Mouse (Mus musculus): Measurements from ENCODE around the gene Isoc2b. TPM values are rescaled to one million over a fixed set of nuclear protein-coding genes. Genes with fewer than 3 reads are reported as not detected.
"Not testable (repeated sequence)": the region's sequence is repeated elsewhere in the genome, so short reads cannot be mapped to it uniquely, and the experiment has no call there.

Isoc2b gene
- polyA plus RNA-seq, 1 experiment from 2014 or later: 3.7 TPM

DNA sequence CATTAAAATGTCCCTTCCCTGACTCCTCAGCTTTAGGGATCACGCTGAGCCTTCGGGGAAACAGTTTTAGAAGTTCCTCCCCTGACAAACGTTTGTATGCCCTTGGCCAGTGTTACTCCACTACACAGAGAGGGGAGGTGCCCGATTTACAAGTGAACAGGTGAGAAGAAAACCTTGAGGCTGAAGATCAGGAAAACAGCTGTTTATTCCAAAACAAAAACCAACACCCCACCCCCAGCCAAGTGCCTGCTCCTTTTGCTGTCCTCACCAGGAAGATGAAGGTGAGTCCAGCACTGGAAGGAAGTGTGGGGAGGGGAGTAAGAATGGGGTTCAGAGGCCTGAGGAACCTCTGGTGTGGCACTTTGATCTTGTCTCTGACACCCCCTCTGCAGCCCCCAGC lies 44.7 kb downstream of the Isoc2b start:
- no peaks in the 10 kb centered on the region for H3K36me3 ChIP-seq (replicated peaks)

DNA sequence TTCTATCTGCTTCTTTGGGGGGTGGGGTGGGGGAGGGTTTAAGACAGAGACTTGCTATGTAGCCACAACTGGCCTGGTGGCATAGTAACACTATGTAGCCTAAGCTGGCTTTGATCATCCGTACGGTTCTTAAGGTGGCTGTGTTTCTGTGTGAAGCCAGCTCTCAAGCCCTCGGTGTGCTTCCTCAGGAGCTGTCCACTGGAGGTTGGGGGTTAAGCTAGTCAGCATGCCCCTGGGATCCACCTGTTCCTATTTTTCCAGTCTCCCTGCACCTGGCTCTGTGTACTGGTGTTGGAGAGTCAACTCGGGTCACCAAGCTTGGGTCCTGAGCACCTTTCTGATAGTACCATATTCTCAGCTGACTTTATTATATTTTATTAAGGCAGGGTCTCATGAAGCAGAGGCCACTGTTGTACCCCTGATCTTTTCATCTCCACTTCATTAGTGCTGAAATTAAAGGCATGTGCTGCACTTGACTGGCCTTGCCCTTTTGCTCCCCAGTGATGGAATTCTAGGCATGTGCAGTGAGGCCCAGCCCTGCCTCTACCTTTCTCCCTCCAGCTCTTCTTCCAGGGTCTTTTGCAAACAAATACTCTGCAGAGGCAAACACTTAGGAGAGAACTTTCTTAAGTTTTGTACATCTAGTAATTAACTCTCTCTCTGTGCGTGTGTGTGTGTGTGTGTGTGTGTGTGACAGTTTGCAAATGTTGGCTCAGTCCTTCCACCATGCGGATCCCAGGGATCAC lies 47.7 kb downstream of the Isoc2b start:
- H3K36me3 ChIP-seq (replicated peaks): no peaks in the 10 kb centered on the region
- 61% methylated on average over 6 of the region's 6 CpGs for WGBS (ENCODE audit: insufficient replicate concordance)
- no peaks in the 10 kb centered on the region for H3K9me3 ChIP-seq (replicated peaks)
- no peaks in the 10 kb centered on the region for H3K4me1 ChIP-seq (replicated peaks)
- H3K27me3 ChIP-seq: peaks cover 5% of the 10 kb centered on the region; the same call in 1 of the 2 replicates
- no peak overlapping the region for H3K9ac ChIP-seq
- no peak for ATAC-seq (ENCODE audit: insufficient read depth)
- no peak overlapping the region for H3K4me3 ChIP-seq (replicated peaks)
- no peak overlapping the region for H3K27ac ChIP-seq (replicated peaks)
- H3K4me2 ChIP-seq: no peak overlapping the region

More for the DNA sequence above, 44.7 kb downstream of the Isoc2b start:
- Histone ChIP-seq H3K4me2 (no peak overlapping the region), H3K27ac (replicated peaks) (no peak overlapping the region), H3K9me3 (replicated peaks) (no peaks in the 10 kb centered on the region), H3K4me1 (replicated peaks) (no peaks in the 10 kb centered on the region), H3K9ac (no peak overlapping the region), H3K4me3 (replicated peaks) (no peak overlapping the region), H3K27me3 (peaks cover 11% of the 10 kb centered on the region)
- WGBS (ENCODE audit: insufficient replicate concordance): 22% methylated on average over 4 of the region's 4 CpGs
- no peak for ATAC-seq (ENCODE audit: insufficient read depth)

DNA sequence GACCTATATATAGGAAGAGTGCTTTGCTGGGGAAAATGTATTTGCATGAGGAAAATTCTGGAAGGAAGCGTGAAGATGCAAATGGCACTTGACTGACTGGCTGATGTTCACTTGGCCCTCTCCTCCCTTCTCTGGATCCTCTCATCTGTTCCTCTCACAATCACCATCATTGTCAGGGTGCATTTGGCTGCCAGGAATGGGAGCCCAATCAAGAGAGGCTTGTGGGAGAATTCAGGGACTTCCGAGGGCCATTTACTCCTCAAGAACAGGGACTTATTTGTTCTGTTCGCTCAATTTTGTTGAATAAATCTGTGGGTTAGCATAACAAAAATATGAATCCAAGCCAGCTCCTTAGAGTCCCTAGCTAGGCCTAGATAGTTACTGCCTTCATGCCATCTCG lies 48.4 kb downstream of the Isoc2b start:
- Histone ChIP-seq H3K9me3 (replicated peaks) (no peaks in the 10 kb centered on the region), H3K27me3 (peaks cover 5% of the 10 kb centered on the region; the same call in 1 of the 2 replicates), H3K9ac (no peak overlapping the region), H3K4me2 (no peak overlapping the region), H3K4me1 (replicated peaks) (no peaks in the 10 kb centered on the region), H3K27ac (replicated peaks) (no peak overlapping the region), H3K4me3 (replicated peaks) (no peak overlapping the region), H3K36me3 (replicated peaks) (no peaks in the 10 kb centered on the region)
- no peak for ATAC-seq (ENCODE audit: insufficient read depth)
- 61% methylated on average over 4 of the region's 4 CpGs for WGBS (ENCODE audit: insufficient replicate concordance)

DNA sequence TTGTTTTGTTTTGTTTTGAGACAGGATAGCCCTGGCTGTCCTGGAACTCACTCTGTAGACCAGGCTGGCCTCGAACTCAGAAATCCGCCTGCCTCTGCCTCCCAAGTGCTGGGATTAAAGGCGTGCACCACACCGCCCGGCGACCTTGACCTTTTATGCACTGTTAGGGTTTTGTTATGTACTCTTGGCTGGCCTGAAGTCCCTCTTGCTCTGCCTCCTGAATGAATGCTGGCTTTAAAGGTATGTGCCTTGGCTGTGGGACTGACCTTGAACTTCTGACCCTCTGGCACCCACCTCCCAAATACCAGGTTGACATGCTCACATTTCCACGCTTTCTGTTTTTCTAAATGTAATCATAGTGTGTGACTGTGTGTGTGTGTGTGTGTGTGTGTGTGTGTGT lies 49.1 kb downstream of the Isoc2b start:
- not testable (repeated sequence) for H3K4me2 ChIP-seq; H3K36me3 ChIP-seq (replicated peaks); H3K27ac ChIP-seq (replicated peaks); H3K4me3 ChIP-seq (replicated peaks); ATAC-seq (ENCODE audit: insufficient read depth); H3K9me3 ChIP-seq (replicated peaks); H3K9ac ChIP-seq; H3K4me1 ChIP-seq (replicated peaks); H3K27me3 ChIP-seq
- WGBS (ENCODE audit: insufficient replicate concordance): 60% methylated on average over 7 of the region's 7 CpGs

DNA sequence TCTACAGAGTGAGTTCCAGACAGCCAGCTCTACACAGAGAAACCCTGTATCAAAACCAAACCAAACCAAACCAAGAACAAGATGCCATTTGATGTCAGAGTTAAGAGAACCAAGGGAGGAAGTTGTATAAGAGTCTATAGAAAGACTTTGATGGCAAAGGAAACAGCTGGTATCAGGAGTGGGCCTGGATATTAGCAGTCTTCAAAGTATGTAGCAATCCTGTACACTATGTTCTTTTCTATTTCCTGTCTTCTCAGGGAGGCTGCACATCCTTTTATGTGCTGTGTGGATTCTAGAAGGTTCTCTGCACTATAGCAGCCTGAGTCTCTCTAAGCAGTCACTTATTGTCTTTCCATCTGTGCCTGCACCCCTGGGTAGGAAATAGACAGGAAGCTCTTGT lies 53.5 kb downstream of the Isoc2b start:
- ATAC-seq (ENCODE audit: insufficient read depth): no peak
- Histone ChIP-seq H3K27me3 (0 out of 2 replicates have a peak, but pooled peaks cover 5% of the 10 kb centered on the region), H3K4me3 (replicated peaks) (no peak overlapping the region)

DNA sequence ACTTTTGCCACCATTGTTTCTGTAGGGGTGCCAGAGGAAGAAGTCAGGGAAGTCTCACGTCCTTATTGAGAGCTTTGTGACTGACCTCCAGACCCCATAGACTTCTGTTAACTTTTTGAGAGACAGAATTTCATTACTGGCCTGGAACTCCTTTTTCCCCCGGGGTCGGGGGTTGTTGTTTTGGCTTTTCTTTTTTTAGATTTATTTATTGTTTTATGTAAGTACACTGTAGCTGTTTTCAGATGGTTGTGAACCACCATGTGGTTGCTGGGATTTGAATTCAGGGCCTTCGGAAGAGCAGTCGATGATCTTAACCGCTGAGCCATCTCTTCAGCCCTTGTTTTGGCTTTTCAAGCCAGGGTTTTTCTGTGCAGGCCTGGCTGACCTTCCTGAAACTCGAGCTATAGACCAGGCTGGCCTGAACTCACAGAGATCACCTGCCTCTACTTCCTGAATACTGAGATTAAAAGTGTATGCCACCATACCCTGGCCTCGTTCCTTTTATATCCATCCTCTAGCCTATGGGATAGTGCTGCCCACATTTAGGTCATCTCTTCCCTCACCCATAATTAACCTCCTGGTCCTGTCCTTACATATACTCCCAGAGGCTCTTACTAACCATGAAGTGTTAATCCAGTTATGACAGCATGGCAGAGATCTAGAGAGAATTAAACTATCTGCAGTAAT lies 56.8 kb downstream of the Isoc2b start:
- H3K27ac ChIP-seq (replicated peaks): peak overlapping the region; percentile 95
- H3K9ac ChIP-seq: peak overlapping the region; percentile 66
- peak overlapping the region; percentile 98 for H3K4me3 ChIP-seq (replicated peaks)
- no peaks in the 10 kb centered on the region for H3K27me3 ChIP-seq
- H3K36me3 ChIP-seq (replicated peaks): peaks cover 31% of the 10 kb centered on the region
- H3K4me1 ChIP-seq (replicated peaks): peaks cover 35% of the 10 kb centered on the region
- H3K9me3 ChIP-seq (replicated peaks): no peaks in the 10 kb centered on the region
- peak overlapping the region; percentile 88 for H3K4me2 ChIP-seq
- 14% methylated on average over 8 of the region's 8 CpGs for WGBS (ENCODE audit: insufficient replicate concordance)
- ATAC-seq (ENCODE audit: insufficient read depth): no peak

More for the DNA sequence above, 53.5 kb downstream of the Isoc2b start:
- Histone ChIP-seq H3K27ac (replicated peaks) (no peak overlapping the region), H3K9me3 (replicated peaks) (no peaks in the 10 kb centered on the region), H3K9ac (no peak overlapping the region), H3K4me2 (no peak overlapping the region), H3K4me1 (replicated peaks) (peaks cover 6% of the 10 kb centered on the region), H3K36me3 (replicated peaks) (no peaks in the 10 kb centered on the region)

DNA sequence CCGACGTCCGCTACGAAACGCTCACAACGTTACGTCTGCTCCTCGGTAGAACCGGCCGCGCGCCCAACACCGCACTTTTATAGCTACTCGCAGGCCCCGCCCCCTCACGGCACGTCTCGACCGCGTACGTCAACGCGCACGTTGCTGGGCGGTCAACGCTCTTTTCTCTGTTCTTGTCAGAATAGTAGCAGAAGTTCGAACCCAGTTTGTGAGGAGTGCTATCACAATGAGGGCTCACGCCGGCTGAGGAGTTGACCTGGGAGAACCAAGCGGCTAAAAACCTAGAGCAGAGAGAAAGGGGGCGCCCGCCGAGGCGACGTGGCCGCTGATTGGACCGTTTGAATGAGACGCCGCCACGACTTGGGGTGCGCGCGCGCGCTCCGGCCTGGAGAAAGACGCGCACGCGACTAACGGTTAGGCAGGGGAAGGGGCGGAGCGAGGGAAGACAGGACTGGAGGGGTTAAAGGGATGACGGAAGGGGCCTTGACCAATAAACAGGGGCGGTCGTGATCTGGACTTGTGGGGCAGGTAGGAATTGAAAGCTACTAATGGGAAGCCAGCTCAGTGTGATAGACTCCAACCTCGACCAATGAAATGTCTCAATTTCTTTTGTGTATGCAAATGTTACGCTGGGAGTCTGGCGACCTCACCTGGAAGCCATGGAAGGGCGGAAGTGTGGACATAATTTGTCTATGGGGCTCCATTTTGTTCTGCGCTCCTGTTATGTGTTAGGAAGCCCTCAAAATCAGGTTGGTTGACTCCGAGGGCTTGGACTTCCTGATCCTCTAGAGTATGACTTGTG lies 57.6 kb downstream of the Isoc2b start, which contains the start of gene Ube2s:
Gene Ube2s, minus strand, starts transcription at position 288 of the 802 bp plus-strand sequence.
- Histone ChIP-seq H3K9ac (peak within 1 kb of the TSS; percentile 99), H3K4me2 (peak within 1 kb of the TSS; percentile 88), H3K27ac (replicated peaks) (peak within 1 kb of the TSS; percentile 95), H3K9me3 (replicated peaks) (no peaks in the 10 kb centered on the region), H3K4me1 (replicated peaks) (peaks cover 39% of the 10 kb centered on the region), H3K27me3 (no peaks in the 10 kb centered on the region), H3K36me3 (replicated peaks) (peaks cover 36% of the 10 kb centered on the region), H3K4me3 (replicated peaks) (peak within 1 kb of the TSS; percentile 98)
- peak; percentile 97 for ATAC-seq (ENCODE audit: insufficient read depth)
- under 1% methylated on average over 62 of the region's 62 CpGs for WGBS (ENCODE audit: insufficient replicate concordance)

DNA sequence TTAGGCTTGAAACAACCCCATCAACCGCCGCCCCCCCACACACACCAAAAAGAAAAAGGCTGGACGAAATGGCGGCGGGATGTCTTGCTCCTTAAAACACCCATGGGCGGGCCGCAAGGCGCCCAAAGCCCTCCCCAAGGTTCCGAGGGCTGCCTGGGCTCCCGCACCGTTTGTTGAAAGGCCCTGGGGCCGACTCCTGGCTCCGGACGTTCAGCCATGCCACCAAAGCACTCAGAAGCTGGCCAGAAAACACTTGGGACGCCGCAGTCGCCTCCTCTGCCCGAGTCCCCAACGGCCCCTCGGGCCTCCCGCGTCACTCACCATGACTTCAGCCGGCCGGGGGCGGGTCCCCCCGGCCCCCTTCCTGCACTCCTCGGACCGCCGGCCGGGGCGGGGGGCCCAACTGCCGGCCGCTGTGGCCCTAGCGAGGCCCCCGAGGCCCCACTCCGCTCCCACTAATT lies 58.2 kb downstream of the Isoc2b start:
- Histone ChIP-seq H3K4me3 (replicated peaks) (peak overlapping the region; percentile 98), H3K9ac (peak overlapping the region; percentile 99), H3K36me3 (replicated peaks) (peaks cover 43% of the 10 kb centered on the region), H3K4me2 (peak overlapping the region; percentile 88), H3K27ac (replicated peaks) (peak overlapping the region; percentile 95), H3K27me3 (no peaks in the 10 kb centered on the region), H3K4me1 (replicated peaks) (peaks cover 45% of the 10 kb centered on the region), H3K9me3 (replicated peaks) (no peaks in the 10 kb centered on the region)
- ATAC-seq (ENCODE audit: insufficient read depth): peak; percentile 8
- WGBS (ENCODE audit: insufficient replicate concordance): under 1% methylated on average over 36 of the region's 36 CpGs

DNA sequence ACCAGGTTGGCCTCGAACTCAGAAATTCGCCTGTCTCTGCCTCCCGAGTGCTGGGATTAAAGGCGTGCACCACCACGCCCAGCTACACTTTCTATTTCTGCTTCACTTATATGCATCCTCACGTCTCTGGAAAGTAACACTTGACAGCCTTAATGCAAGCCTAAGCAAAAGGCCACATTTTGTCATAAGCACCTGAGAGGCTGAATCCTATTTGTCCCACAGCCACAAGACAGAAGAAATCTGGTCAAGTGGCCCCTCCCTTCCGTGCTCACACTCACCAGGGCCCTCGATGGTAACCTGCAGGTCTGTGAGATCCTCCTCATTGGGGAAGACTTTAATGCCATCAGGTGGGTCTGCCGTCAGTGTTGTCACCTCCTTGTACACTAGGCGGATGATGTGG lies 58.9 kb downstream of the Isoc2b start:
- peaks cover 51% of the 10 kb centered on the region for H3K4me1 ChIP-seq (replicated peaks)
- H3K4me2 ChIP-seq: peak overlapping the region; percentile 88
- not testable (repeated sequence) for H3K9me3 ChIP-seq (replicated peaks); ATAC-seq (ENCODE audit: insufficient read depth); H3K27me3 ChIP-seq
- H3K4me3 ChIP-seq (replicated peaks): peak overlapping the region; percentile 98
- peak overlapping the region; percentile 95 for H3K27ac ChIP-seq (replicated peaks)
- 13% methylated on average over 10 of the region's 10 CpGs for WGBS (ENCODE audit: insufficient replicate concordance)
- H3K9ac ChIP-seq: peak overlapping the region; percentile 99
- H3K36me3 ChIP-seq (replicated peaks): peaks cover 50% of the 10 kb centered on the region

DNA sequence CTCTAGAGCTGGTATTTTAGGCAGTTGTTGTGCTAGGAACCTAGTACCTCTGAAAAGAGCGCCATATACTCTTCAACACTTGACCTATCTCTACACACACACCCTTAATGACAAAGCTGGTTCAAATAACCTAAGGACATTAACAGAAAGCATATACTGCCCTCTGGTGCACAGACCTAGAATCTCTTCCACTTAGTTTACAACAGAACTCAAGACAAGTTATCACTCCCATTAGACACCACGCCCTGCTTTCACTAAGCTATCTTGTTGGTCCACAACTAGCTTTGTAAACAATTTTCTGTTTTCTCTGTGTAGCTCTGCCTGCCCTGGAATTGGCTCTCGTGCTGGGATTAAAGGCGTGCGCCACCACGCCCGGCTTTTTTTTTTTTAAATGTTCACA lies 63.3 kb downstream of the Isoc2b start:
- Histone ChIP-seq H3K27me3 (no peaks in the 10 kb centered on the region), H3K4me3 (replicated peaks) (0 out of 2 replicates have a peak overlapping the region, but pooled peaks have one; percentile 10), H3K9ac (0 out of 2 replicates have a peak overlapping the region, but pooled peaks have one; percentile 30), H3K9me3 (replicated peaks) (no peaks in the 10 kb centered on the region), H3K4me1 (replicated peaks) (peaks cover 47% of the 10 kb centered on the region), H3K27ac (replicated peaks) (peak overlapping the region; percentile 86), H3K4me2 (peak overlapping the region; percentile 36), H3K36me3 (replicated peaks) (peaks cover 87% of the 10 kb centered on the region)
- ATAC-seq (ENCODE audit: insufficient read depth): peak; percentile 76
- 43% methylated on average over 7 of the region's 7 CpGs for WGBS (ENCODE audit: insufficient replicate concordance)

DNA sequence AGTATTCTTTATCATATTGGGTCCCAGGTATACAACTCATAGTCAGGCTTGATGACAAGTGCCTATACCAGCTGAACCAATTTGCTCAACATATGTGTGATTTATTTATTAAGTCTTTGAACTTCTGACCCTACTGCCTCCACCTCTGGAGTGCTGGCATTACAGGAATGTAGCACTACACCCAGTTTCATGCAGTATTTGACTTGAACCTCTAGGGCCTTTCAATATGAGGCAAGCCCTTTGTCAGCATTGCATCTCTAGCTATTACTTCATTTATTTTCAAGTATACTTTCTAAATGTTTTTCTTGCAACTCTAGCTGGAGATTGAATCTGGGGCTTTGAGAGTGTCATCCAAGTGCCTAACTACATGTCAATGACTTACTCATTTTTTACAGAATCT lies 67.8 kb downstream of the Isoc2b start:
- Histone ChIP-seq H3K4me3 (replicated peaks) (no peak overlapping the region), H3K4me2 (no peak overlapping the region), H3K9me3 (replicated peaks) (no peaks in the 10 kb centered on the region), H3K36me3 (replicated peaks) (peaks cover 60% of the 10 kb centered on the region), H3K27ac (replicated peaks) (no peak overlapping the region), H3K27me3 (no peaks in the 10 kb centered on the region), H3K9ac (no peak overlapping the region), H3K4me1 (replicated peaks) (peaks cover 12% of the 10 kb centered on the region)
- ATAC-seq (ENCODE audit: insufficient read depth): no peak

All from liver, embryonic 15.5 days (tissue).